Mouse (Mus musculus) CD4-positive, CD25-positive, alpha-beta regulatory T cell, adult 2 months (primary cell): Measurements from ENCODE around the gene Phactr3.
A peak's percentile ranks its signal among the peaks of the same experiment; 100 is the strongest.
"Not testable (repeated sequence)": the region's sequence is repeated elsewhere in the genome, so short reads cannot be mapped to it uniquely, and the experiment has no call there.

Experiments
- DNase-seq: peaks from one replicate; pipeline ENCODE4 v3.0.0-alpha.2; 2012; ENCODE audit warnings: low read depth, low spot score

Phactr3 gene

GRCm38 (mm10) chr2:178326750-178327465 lies 208.1 kb downstream of the Phactr3 start:
- DNase-seq, result no peak

DNA sequence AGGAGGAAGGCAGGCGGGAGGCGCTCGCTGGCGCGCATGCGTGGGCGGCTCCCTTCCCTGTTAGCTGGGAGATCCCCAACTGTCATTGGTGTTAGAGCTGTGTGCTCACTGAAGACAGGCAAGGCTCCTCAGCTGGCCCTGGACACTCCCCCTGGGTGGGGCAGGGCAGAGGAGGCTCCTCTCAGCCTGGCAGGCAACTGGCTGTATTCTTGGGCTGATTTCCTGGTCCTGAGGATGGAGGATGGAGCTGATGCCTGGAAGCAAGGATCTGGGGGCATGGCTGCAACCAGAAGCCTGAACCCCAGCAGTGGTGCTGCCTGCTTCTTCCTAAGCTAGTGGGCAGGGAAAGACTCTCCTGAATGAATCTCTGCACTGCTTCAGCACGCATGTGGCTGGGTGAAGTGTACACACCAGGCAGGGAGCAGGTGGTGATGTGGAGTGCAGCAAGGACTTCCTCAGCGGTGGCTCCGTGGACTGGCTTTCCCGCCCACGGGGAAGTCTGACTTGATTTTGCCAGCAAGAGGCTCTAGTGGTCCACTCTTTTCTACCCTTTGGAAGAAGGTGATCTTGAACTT lies 208.8 kb downstream of the Phactr3 start:
- peak; percentile 46 for DNase-seq

DNA sequence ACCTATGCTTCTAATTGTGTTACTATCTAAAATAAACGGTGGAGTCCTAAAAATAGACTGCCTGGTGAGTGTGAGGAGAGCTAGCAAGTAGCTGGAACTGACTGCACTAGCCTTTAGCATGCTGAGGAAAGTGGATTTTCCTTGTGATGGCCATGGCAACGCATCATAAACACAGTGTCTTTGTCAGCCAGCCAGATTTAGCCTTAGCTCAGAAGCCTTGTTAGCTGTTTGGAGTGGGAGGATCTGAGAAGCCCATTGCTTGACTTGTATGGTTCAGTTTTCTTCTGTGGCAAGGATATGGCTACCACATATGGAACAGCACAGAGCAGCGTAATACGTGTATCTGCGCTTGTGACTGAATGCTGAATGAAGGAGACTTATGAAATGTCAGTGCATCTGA lies 210.8 kb downstream of the Phactr3 start:
- no peak for DNase-seq

- no peak for DNase-seq
Observed at GRCm38 (mm10) chr2:178329986-178330385, 211.2 kb downstream of the Phactr3 start.

DNA sequence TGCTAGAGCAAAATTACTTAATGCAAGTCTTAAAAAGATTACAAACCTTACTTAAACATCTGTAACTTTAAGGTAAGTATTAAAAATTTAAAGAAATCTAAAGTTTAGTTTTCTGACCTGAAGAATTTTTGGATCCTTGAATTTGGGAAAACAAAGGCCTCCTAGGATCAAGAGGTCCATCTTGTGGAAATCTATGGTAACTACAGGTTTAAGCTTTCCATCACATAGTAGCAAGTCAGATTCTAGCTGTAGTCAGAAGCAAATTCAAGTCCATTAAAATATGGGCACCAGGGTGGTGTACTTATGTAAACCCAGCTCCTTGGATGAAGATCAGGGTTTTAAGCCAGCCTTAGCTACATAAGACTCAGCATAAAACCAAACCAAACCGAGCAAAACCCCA lies 219.1 kb downstream of the Phactr3 start:
- DNase-seq, result no peak

DNA sequence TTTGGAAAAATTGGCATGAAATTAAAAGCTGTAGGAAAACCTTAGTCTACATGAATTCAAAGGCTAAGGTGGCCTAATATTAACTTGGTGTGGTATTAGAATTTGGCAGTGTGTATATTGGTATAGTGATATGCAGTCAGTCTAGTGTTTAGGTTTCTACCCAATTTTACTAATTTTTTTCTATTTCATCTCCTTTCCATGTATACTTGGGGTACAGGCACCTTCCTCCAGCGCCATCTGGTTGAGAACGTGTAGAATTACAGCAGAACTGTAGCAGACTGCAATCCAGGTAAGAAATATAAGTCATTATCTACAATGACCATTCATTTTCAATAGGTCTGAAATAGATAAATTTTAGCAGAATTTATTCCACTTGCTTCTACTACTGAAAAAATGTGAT lies 220.3 kb downstream of the Phactr3 start:
- DNase-seq, result no peak

DNA sequence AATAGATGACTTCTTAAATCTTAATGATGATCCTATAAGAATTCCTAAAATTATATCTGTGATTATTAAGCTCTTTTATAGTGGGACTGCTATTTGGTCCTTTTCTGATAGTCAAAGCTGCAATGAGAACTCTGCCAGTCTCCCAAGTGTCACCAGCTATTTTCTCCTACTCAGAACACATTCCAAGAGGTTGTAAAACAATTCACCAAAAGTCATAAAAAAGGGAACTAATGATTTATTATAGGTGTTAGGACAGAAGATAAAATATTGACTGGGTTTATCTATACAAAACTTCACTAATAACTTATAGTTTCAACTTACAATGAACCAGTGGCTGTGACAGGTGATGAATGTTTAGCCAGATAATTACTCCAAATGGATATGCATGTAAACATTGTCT lies 223.3 kb downstream of the Phactr3 start:
- DNase-seq, result not testable (repeated sequence)

- DNase-seq, result no peak
Observed at GRCm38 (mm10) chr2:178342597-178342996, 223.8 kb downstream of the Phactr3 start.
